Mouse (Mus musculus) limb, embryonic 10.5 days (tissue): ENCODE results near the gene Gm20532. TPM values are rescaled to one million over a fixed set of nuclear protein-coding genes. Genes with fewer than 3 reads are reported as not detected.

Source experiments
- DNase-seq: peaks from one replicate; pipeline ENCODE4 v3.0.0-alpha.2; 2017; ENCODE audit warnings: low spot score
- H3K27ac ChIP-seq: fragments of 300-500 bp; sonication (generic); 2 replicates; pipeline ENCODE4 v1.5.1; 2016; ENCODE audit warnings: mild to moderate bottlenecking
- H3K27me3 ChIP-seq: fragments of 300-500 bp; sonication (generic); 2 replicates; pipeline ENCODE4 v1.6.1; 2016; ENCODE audit warnings: low read depth, mild to moderate bottlenecking; ENCODE audit not compliant: poor library complexity, severe bottlenecking
- H3K36me3 ChIP-seq: fragments of 300-500 bp; sonication (generic); 2 replicates; pipeline ENCODE4 v1.6.1; 2016; ENCODE audit warnings: mild to moderate bottlenecking, moderate library complexity
- H3K4me1 ChIP-seq: fragments of 300-500 bp; sonication (generic); 2 replicates; pipeline ENCODE4 v1.6.1; 2016
- H3K4me3 ChIP-seq: fragments of 300-500 bp; sonication (generic); 2 replicates; pipeline ENCODE4 v1.5.1; 2016; ENCODE audit warnings: mild to moderate bottlenecking, moderate library complexity
- H3K9me3 ChIP-seq: fragments of 300-500 bp; sonication (generic); replicated peaks from 2 replicates; pipeline ENCODE4 v1.6.1; 2016; ENCODE audit warnings: mild to moderate bottlenecking
- WGBS: fragments of 180-500 bp; shearing (Covaris S2); methylation state at CpG from one replicate; pipeline ENCODE4 v1.1.7; 2016; 5-methylcytosine and 5-hydroxymethylcytosine counted together
- polyA plus RNA-seq: library from polyadenylated mRNA; unstranded; fragments of >200 nt; fragmentation: Nextera tagmentation; extraction: Ambion mirVana; gene quantifications from 2 replicates; pipeline ENCODE4 v1.2.1, GENCODE M21; 2016

Gene Gm20532
- polyA plus RNA-seq = not detected in 2 replicates

- H3K4me3 ChIP-seq = peak within 1 kb of the TSS; percentile 76
- 1% methylated on average over 62 of the region's 65 CpGs for WGBS
- peak within 1 kb of the TSS; percentile 90 for H3K27ac ChIP-seq
- no peaks in the 10 kb centered on the region for H3K9me3 ChIP-seq
- H3K36me3 ChIP-seq = no peaks in the 10 kb centered on the region; the same call in 1 of the 2 replicates
- peaks cover 42% of the 10 kb centered on the region for H3K4me1 ChIP-seq
- DNase-seq = peak; percentile 92
- no peaks in the 10 kb centered on the region for H3K27me3 ChIP-seq
Measured at GRCm38 (mm10) chr2:26586294-26587043, at the start of gene Gm20532. Gm20532 (plus strand) TSS chr2:26586639.

- Histone ChIP-seq H3K27me3 (peaks cover 5% of the 10 kb centered on the region; the same call in 1 of the 2 replicates), H3K9me3 (no peaks in the 10 kb centered on the region), H3K27ac (peak overlapping the region; percentile 15; the same call in 1 of the 2 replicates), H3K4me1 (peaks cover 52% of the 10 kb centered on the region), H3K36me3 (no peaks in the 10 kb centered on the region), H3K4me3 (no peak overlapping the region)
- WGBS = 34% methylated on average over 2 of the region's 2 CpGs
- DNase-seq = no peak
Measured at GRCm38 (mm10) chr2:26539516-26539915, 46.9 kb upstream of the Gm20532 start.

GRCm38 (mm10) chr2:26540721-26541120, 45.7 kb upstream of the Gm20532 start:
- Histone ChIP-seq H3K9me3 (no peaks in the 10 kb centered on the region), H3K27me3 (peaks cover 5% of the 10 kb centered on the region; the same call in 1 of the 2 replicates), H3K4me1 (peaks cover 46% of the 10 kb centered on the region), H3K27ac (peak overlapping the region; percentile 57; the same call in 1 of the 2 replicates), H3K36me3 (no peaks in the 10 kb centered on the region), H3K4me3 (no peak overlapping the region)
- DNase-seq = no peak
- WGBS = 37% methylated on average over 7 of the region's 7 CpGs

GRCm38 (mm10) chr2:26541258-26541910, 45.1 kb upstream of the Gm20532 start:
- peaks cover 5% of the 10 kb centered on the region; the same call in 1 of the 2 replicates for H3K27me3 ChIP-seq
- H3K4me1 ChIP-seq = peaks cover 40% of the 10 kb centered on the region
- WGBS = 35% methylated on average over 9 of the region's 9 CpGs
- no peak for DNase-seq
- H3K36me3 ChIP-seq = no peaks in the 10 kb centered on the region
- H3K27ac ChIP-seq = peak overlapping the region; percentile 57
- H3K9me3 ChIP-seq = no peaks in the 10 kb centered on the region
- no peak overlapping the region for H3K4me3 ChIP-seq

GRCm38 (mm10) chr2:26543155-26543554, 43.3 kb upstream of the Gm20532 start:
- H3K27ac ChIP-seq = 0 out of 2 replicates have a peak overlapping the region, but pooled peaks have one; percentile 16
- no peaks in the 10 kb centered on the region for H3K36me3 ChIP-seq
- H3K27me3 ChIP-seq = peaks cover 5% of the 10 kb centered on the region; the same call in 1 of the 2 replicates
- peaks cover 50% of the 10 kb centered on the region for H3K4me1 ChIP-seq
- 81% methylated on average over 4 of the region's 4 CpGs for WGBS
- H3K9me3 ChIP-seq = no peaks in the 10 kb centered on the region
- H3K4me3 ChIP-seq = no peak overlapping the region
- no peak for DNase-seq

GRCm38 (mm10) chr2:26543768-26544167, 42.7 kb upstream of the Gm20532 start:
- no peak overlapping the region for H3K27ac ChIP-seq
- DNase-seq = no peak
- H3K36me3 ChIP-seq = no peaks in the 10 kb centered on the region
- peaks cover 5% of the 10 kb centered on the region; the same call in 1 of the 2 replicates for H3K27me3 ChIP-seq
- H3K9me3 ChIP-seq = no peaks in the 10 kb centered on the region
- no peak overlapping the region for H3K4me3 ChIP-seq
- WGBS = 93% methylated on average over 8 of the region's 8 CpGs
- peaks cover 44% of the 10 kb centered on the region for H3K4me1 ChIP-seq

GRCm38 (mm10) chr2:26544265-26544664, 42.2 kb upstream of the Gm20532 start:
- 79% methylated on average over 3 of the region's 3 CpGs for WGBS
- H3K4me3 ChIP-seq = no peak overlapping the region
- H3K9me3 ChIP-seq = no peaks in the 10 kb centered on the region
- peaks cover 5% of the 10 kb centered on the region; the same call in 1 of the 2 replicates for H3K27me3 ChIP-seq
- DNase-seq = no peak
- H3K27ac ChIP-seq = 0 out of 2 replicates have a peak overlapping the region, but pooled peaks have one; percentile 19
- peaks cover 43% of the 10 kb centered on the region for H3K4me1 ChIP-seq
- H3K36me3 ChIP-seq = no peaks in the 10 kb centered on the region

GRCm38 (mm10) chr2:26547481-26547880, 39.0 kb upstream of the Gm20532 start:
- no peak for DNase-seq
- Histone ChIP-seq H3K27ac (peak overlapping the region; percentile 51), H3K27me3 (no peaks in the 10 kb centered on the region), H3K4me3 (no peak overlapping the region), H3K9me3 (no peaks in the 10 kb centered on the region), H3K4me1 (peaks cover 24% of the 10 kb centered on the region), H3K36me3 (no peaks in the 10 kb centered on the region)
- 33% methylated on average over 2 of the region's 2 CpGs for WGBS

- H3K27ac ChIP-seq = no peak overlapping the region
- WGBS = 90% methylated on average over 10 of the region's 10 CpGs
Measured at GRCm38 (mm10) chr2:26549801-26550200, 36.6 kb upstream of the Gm20532 start.

GRCm38 (mm10) chr2:26550205-26550604, 36.2 kb upstream of the Gm20532 start:
- H3K27ac ChIP-seq = no peak overlapping the region

More at GRCm38 (mm10) chr2:26549801-26550200, 36.6 kb upstream of the Gm20532 start:
- DNase-seq = no peak
- H3K27me3 ChIP-seq = no peaks in the 10 kb centered on the region
- H3K4me3 ChIP-seq = no peak overlapping the region
- no peaks in the 10 kb centered on the region for H3K9me3 ChIP-seq
- peaks cover 26% of the 10 kb centered on the region for H3K4me1 ChIP-seq
- no peaks in the 10 kb centered on the region for H3K36me3 ChIP-seq

GRCm38 (mm10) chr2:26550777-26551176, 35.7 kb upstream of the Gm20532 start:
- H3K9me3 ChIP-seq = no peaks in the 10 kb centered on the region
- no peak overlapping the region for H3K4me3 ChIP-seq
- H3K27ac ChIP-seq = peak overlapping the region; percentile 2; the same call in 1 of the 2 replicates
- H3K27me3 ChIP-seq = no peaks in the 10 kb centered on the region
- WGBS = 88% methylated on average over 3 of the region's 3 CpGs
- H3K36me3 ChIP-seq = no peaks in the 10 kb centered on the region
- DNase-seq = no peak
- H3K4me1 ChIP-seq = peaks cover 26% of the 10 kb centered on the region

More at GRCm38 (mm10) chr2:26550205-26550604, 36.2 kb upstream of the Gm20532 start:
- no peaks in the 10 kb centered on the region for H3K36me3 ChIP-seq
- H3K9me3 ChIP-seq = no peaks in the 10 kb centered on the region
- WGBS = 74% methylated on average over 3 of the region's 3 CpGs
- no peak overlapping the region for H3K4me3 ChIP-seq
- no peaks in the 10 kb centered on the region for H3K27me3 ChIP-seq
- H3K4me1 ChIP-seq = peaks cover 26% of the 10 kb centered on the region
- DNase-seq = no peak

GRCm38 (mm10) chr2:26551446-26551845, 35.0 kb upstream of the Gm20532 start:
- WGBS = 73% methylated on average over 8 of the region's 8 CpGs
- Histone ChIP-seq H3K27me3 (no peaks in the 10 kb centered on the region), H3K4me1 (peaks cover 26% of the 10 kb centered on the region), H3K4me3 (no peak overlapping the region), H3K36me3 (no peaks in the 10 kb centered on the region), H3K27ac (0 out of 2 replicates have a peak overlapping the region, but pooled peaks have one; percentile 2), H3K9me3 (no peaks in the 10 kb centered on the region)
- no peak for DNase-seq

- 0 out of 2 replicates have a peak overlapping the region, but pooled peaks have one; percentile 2 for H3K27ac ChIP-seq
- whole genome bisulfite sequencing = 90% methylated on average over 2 of the region's 2 CpGs
Measured at GRCm38 (mm10) chr2:26552066-26552465, 34.4 kb upstream of the Gm20532 start.

More at GRCm38 (mm10) chr2:26552066-26552465, 34.4 kb upstream of the Gm20532 start:
- Histone ChIP-seq H3K4me3 (no peak overlapping the region), H3K9me3 (no peaks in the 10 kb centered on the region), H3K36me3 (no peaks in the 10 kb centered on the region), H3K27me3 (no peaks in the 10 kb centered on the region), H3K4me1 (peaks cover 28% of the 10 kb centered on the region)
- DNase-seq = no peak
